8 mouse cellular contexts compared by ENCODE assay signal in the genomic region with DNA sequence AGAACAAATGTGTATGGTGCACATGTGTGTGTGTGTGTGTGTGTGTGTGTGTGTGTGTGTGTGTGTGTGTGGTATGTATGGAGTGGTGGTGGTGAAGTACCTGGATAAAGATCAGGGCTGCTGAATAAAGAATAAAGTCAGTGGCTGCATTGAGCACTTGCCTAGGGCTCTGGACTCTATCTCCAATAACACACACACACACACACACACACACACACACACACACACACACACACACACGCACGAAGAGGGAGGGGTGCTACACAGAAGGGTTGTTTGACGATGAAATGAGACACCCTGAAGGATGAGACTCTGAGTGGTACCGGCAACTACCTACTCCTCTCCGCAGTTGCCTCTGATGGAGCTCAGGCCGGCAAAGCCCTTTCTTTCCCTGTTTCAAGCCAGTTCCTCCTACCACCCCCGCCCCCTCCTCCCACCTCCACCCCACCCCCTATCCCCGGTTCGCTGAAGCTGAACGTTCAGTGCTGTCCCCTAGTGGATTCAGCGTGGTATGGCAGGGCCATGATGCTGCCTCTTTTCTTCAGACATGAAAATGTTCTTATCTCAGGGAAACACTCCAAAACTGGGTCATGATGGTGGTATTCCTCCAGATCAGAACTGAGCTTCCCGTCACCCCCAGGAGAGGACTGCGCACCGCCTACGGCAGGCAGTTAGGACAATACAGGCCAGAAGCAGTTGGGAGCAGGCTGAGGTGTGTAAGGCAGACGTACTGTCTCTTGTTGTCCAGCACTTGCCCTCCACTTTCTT. TPM values are rescaled to one million over a fixed set of nuclear protein-coding genes. Genes with fewer than 3 reads are reported as not detected.
DNase-seq lines count a peak whose midpoint lies in the region; ATAC-seq lines count a peak whose summit lies in the region.

No protein-coding gene starts in this region.

- peak overlapping the region; percentile 26 for H3K4me3 ChIP-seq in heart, embryonic 13.5 days
- H3K4me3 ChIP-seq in liver, embryonic 13.5 days (replicated peaks), result no peak overlapping the region
- no peak overlapping the region for H3K4me3 ChIP-seq in neural tube, embryonic 11.5 days (ENCODE audit: low read depth, low read length)

- H3K27me3 ChIP-seq in heart, embryonic 13.5 days (replicated peaks), result peaks cover 74% of the 10 kb centered on the region
- no peaks in the 10 kb centered on the region for H3K27me3 ChIP-seq in liver, embryonic 13.5 days
- no peaks in the 10 kb centered on the region for H3K27me3 ChIP-seq in neural tube, embryonic 11.5 days (ENCODE audit: control insufficient read depth, insufficient read depth, low read length)

- no peaks in the 10 kb centered on the region for H3K36me3 ChIP-seq in heart, embryonic 13.5 days
- no peaks in the 10 kb centered on the region for H3K36me3 ChIP-seq in liver, embryonic 13.5 days
- no peaks in the 10 kb centered on the region for H3K36me3 ChIP-seq in neural tube, embryonic 11.5 days (ENCODE audit: control insufficient read depth, insufficient read depth, low read length)

- no peaks in the 10 kb centered on the region for H3K9me3 ChIP-seq in heart, embryonic 13.5 days
- no peaks in the 10 kb centered on the region for H3K9me3 ChIP-seq in liver, embryonic 13.5 days (replicated peaks)
- no peaks in the 10 kb centered on the region for H3K9me3 ChIP-seq in neural tube, embryonic 11.5 days (ENCODE audit: control insufficient read depth, low read length)

- peak overlapping the region; percentile 60 for H3K4me2 ChIP-seq in heart, embryonic 13.5 days
- H3K4me2 ChIP-seq in liver, embryonic 13.5 days, result peak overlapping the region; percentile 32; the same call in 1 of the 2 replicates
- H3K4me2 ChIP-seq in neural tube, embryonic 11.5 days (ENCODE audit: low read depth), result peak overlapping the region; percentile 26

- H3K9ac ChIP-seq in heart, embryonic 13.5 days, result 0 out of 2 replicates have a peak overlapping the region, but pooled peaks have one; percentile 37
- no peak overlapping the region for H3K9ac ChIP-seq in liver, embryonic 13.5 days
- H3K9ac ChIP-seq in neural tube, embryonic 11.5 days (ENCODE audit: low read length), result no peak overlapping the region

- WGBS in heart, embryonic 13.5 days, result 7% methylated on average over 15 of the region's 16 CpGs
- 4% methylated on average over 15 of the region's 16 CpGs for WGBS in liver, embryonic 13.5 days (ENCODE audit: insufficient replicate concordance)
- 10% methylated on average over 13 of the region's 16 CpGs for WGBS in neural tube, embryonic 11.5 days

- ATAC-seq in common myeloid progenitor, adult 5-6 weeks (replicated peaks; ENCODE audit: low read depth, poor library complexity, severe bottlenecking), result peak; percentile 81
- no peak for ATAC-seq in heart, embryonic 13.5 days (ENCODE audit: extremely low read depth, insufficient number of reproducible peaks, low FRiP score, low TSS enrichment)
- peak; percentile 55; the same call in 1 of the 2 replicates for ATAC-seq in liver, embryonic 13.5 days (ENCODE audit: low read depth)
- peak; percentile 35; the same call in 1 of the 2 replicates for ATAC-seq in neural tube, embryonic 11.5 days (ENCODE audit: insufficient read depth, low FRiP score, low TSS enrichment)

- H3K4me1 ChIP-seq in heart, embryonic 13.5 days, result peaks cover 13% of the 10 kb centered on the region; the same call in 1 of the 2 replicates
- 0 out of 2 replicates have a peak, but pooled peaks cover 7% of the 10 kb centered on the region for H3K4me1 ChIP-seq in liver, embryonic 13.5 days (replicated peaks)
- no peaks in the 10 kb centered on the region for H3K4me1 ChIP-seq in neural tube, embryonic 11.5 days (ENCODE audit: control insufficient read depth, insufficient read depth, low read length)

- DNase-seq in 3T3-L1 (ENCODE audit: low read depth, low spot score), result peak; percentile 35
- DNase-seq in MEL-GATA-1-ER (ENCODE audit: extremely low read depth, low read depth), result peak; percentile 81
- DNase-seq in kidney, postnatal 14 days, result peak; percentile 53
- DNase-seq in liver, embryonic 13.5 days, result peak; percentile 40
- peak; percentile 75 for DNase-seq in neural tube, embryonic 11.5 days (ENCODE audit: low spot score)
- peak; percentile 59 for DNase-seq in thymus, postnatal 14 days

- H3K27ac ChIP-seq in heart, embryonic 13.5 days (replicated peaks), result no peak overlapping the region
- no peak overlapping the region for H3K27ac ChIP-seq in liver, embryonic 13.5 days
- H3K27ac ChIP-seq in neural tube, embryonic 11.5 days (ENCODE audit: low read depth, low read length), result no peak overlapping the region

RNA-seq across cellular contexts. Expression of a gene that starts 1.5 kb away (rescaled TPM):
- not detected in 2 replicates for total RNA-seq in common myeloid progenitor, adult 5-6 weeks (2017)
- polyA plus RNA-seq in heart, embryonic 13.5 days (2015; fragmentation: Nextera tagmentation; extraction: Ambion mirVana), result not detected in 2 replicates
- not detected in 2 replicates for polyA plus RNA-seq in liver, embryonic 13.5 days (2015; fragmentation: Nextera tagmentation; extraction: Ambion mirVana)
- polyA plus RNA-seq in neural tube, embryonic 11.5 days (2014; fragmentation: Nextera tagmentation; extraction: Ambion mirVana), result 0.05 TPM in 1 of 2 replicates, not detected in the other

RNA-seq across cellular contexts. Expression of a gene that starts 3.8 kb away (rescaled TPM):
- not detected in 2 replicates for total RNA-seq in common myeloid progenitor, adult 5-6 weeks (2017)
- not detected in 2 replicates for polyA plus RNA-seq in heart, embryonic 13.5 days (2015; fragmentation: Nextera tagmentation; extraction: Ambion mirVana)
- polyA plus RNA-seq in liver, embryonic 13.5 days (2015; fragmentation: Nextera tagmentation; extraction: Ambion mirVana), result not detected in 2 replicates
- not detected in 2 replicates for polyA plus RNA-seq in neural tube, embryonic 11.5 days (2014; fragmentation: Nextera tagmentation; extraction: Ambion mirVana)

RNA-seq across cellular contexts. Expression of a gene that starts 20.3 kb away (rescaled TPM):
- total RNA-seq in common myeloid progenitor, adult 5-6 weeks (2017), result 0.29 and 7.6 TPM in 2 replicates
- not detected in 2 replicates for polyA plus RNA-seq in heart, embryonic 13.5 days (2015; fragmentation: Nextera tagmentation; extraction: Ambion mirVana)
- 0.07 and 0.16 TPM in 2 replicates for polyA plus RNA-seq in liver, embryonic 13.5 days (2015; fragmentation: Nextera tagmentation; extraction: Ambion mirVana)
- polyA plus RNA-seq in neural tube, embryonic 11.5 days (2014; fragmentation: Nextera tagmentation; extraction: Ambion mirVana), result 0.05 TPM in 1 of 2 replicates, not detected in the other

RNA-seq across cellular contexts. Expression of a gene that starts 36.2 kb away (rescaled TPM):
- 20.3 and 28.0 TPM in 2 replicates for total RNA-seq in common myeloid progenitor, adult 5-6 weeks (2017)
- polyA plus RNA-seq in heart, embryonic 13.5 days (2015; fragmentation: Nextera tagmentation; extraction: Ambion mirVana), result not detected in 2 replicates
- polyA plus RNA-seq in liver, embryonic 13.5 days (2015; fragmentation: Nextera tagmentation; extraction: Ambion mirVana), result 0.35 and 0.46 TPM in 2 replicates
- not detected in 2 replicates for polyA plus RNA-seq in neural tube, embryonic 11.5 days (2014; fragmentation: Nextera tagmentation; extraction: Ambion mirVana)

RNA-seq across cellular contexts. Expression of a gene that starts 54.9 kb away (rescaled TPM):
- not detected in 2 replicates for total RNA-seq in common myeloid progenitor, adult 5-6 weeks (2017)
- polyA plus RNA-seq in heart, embryonic 13.5 days (2015; fragmentation: Nextera tagmentation; extraction: Ambion mirVana), result 0.08 and 0.10 TPM in 2 replicates
- 0.16 and 0.20 TPM in 2 replicates for polyA plus RNA-seq in liver, embryonic 13.5 days (2015; fragmentation: Nextera tagmentation; extraction: Ambion mirVana)
- polyA plus RNA-seq in neural tube, embryonic 11.5 days (2014; fragmentation: Nextera tagmentation; extraction: Ambion mirVana), result 0.16 and 0.41 TPM in 2 replicates
